Mouse (Mus musculus): ENCODE data around the gene Atp6v0a4.

GRCm38 (mm10) chr6:38162825-38163504, 38.6 kb upstream of the Atp6v0a4 start:
- no peak for TF ChIP-seq CTCF (IDR thresholded peaks at IDR 0.05; ENCODE audit: insufficient read depth, low read depth, low read length)
- TF ChIP-seq POLR2A (IDR thresholded peaks at IDR 0.05; ENCODE audit: insufficient read depth, low read depth, low read length), result no peak
